ENCODE assay signal across 13 mouse cellular contexts in genomic region chr2:148560013-148560773, GRCm38 (mm10).
"Had no signal": no experiment of that assay in that cellular context is flagged by ENCODE, and none has a peak within 500 bp of the region (broad histone marks: within the 10 kb centered on the region; RNA-seq: fewer than 3 reads in every experiment).

No protein-coding gene starts in this region.

- H3K4me3 ChIP-seq: layer of hippocampus, adult 2 months; limb, embryonic 12.5 days; liver, embryonic 13.5 days; midbrain, embryonic 10.5 days; myocyte; neural tube, embryonic 15.5 days had no signal

- DNase-seq: kidney, postnatal 4 days; liver; liver, embryonic 13.5 days; liver, postnatal 0 days; lung, postnatal 36 days; midbrain, embryonic 14.5 days; right cerebral cortex, adult 18-20 months; right cerebral cortex, postnatal 25 days had no signal

- H3K9ac ChIP-seq: limb, embryonic 12.5 days; liver, embryonic 13.5 days; liver, postnatal 0 days; neural tube, embryonic 15.5 days had no signal

- H3K27ac ChIP-seq: layer of hippocampus, adult 2 months; limb, embryonic 12.5 days; liver, embryonic 13.5 days; midbrain, embryonic 10.5 days; neural tube, embryonic 15.5 days had no signal

- ATAC-seq: liver, postnatal 0 days had no signal

- H3K4me2 ChIP-seq: limb, embryonic 12.5 days; liver, embryonic 13.5 days; neural tube, embryonic 15.5 days had no signal

- H3K9me3 ChIP-seq: limb, embryonic 12.5 days; liver, embryonic 13.5 days; midbrain, embryonic 10.5 days; neural tube, embryonic 15.5 days had no signal

- H3K4me1 ChIP-seq: limb, embryonic 12.5 days; liver, embryonic 13.5 days; midbrain, embryonic 10.5 days; neural tube, embryonic 15.5 days had no signal

- H3K36me3 ChIP-seq: limb, embryonic 12.5 days; liver, embryonic 13.5 days; midbrain, embryonic 10.5 days; neural tube, embryonic 15.5 days had no signal

- H3K27me3 ChIP-seq: limb, embryonic 12.5 days; liver, embryonic 13.5 days; neural tube, embryonic 15.5 days had no signal
